Mouse (Mus musculus): ENCODE measurements around the gene Hoxc6. TPM values are rescaled to one million over a fixed set of nuclear protein-coding genes. Genes with fewer than 3 reads are reported as not detected.

The Hoxc6 gene
- total RNA-seq, 2 experiments from 2014 or later = not detected

Other genes with a start within 250 kb of the Hoxc6 start
- not detected in 2 replicates for gene Hoxc13, start 77.2 kb upstream of the Hoxc6 start, total RNA-seq (2015; ENCODE audit: low replicate concordance)
- not detected in 2 replicates for gene Hoxc13, start 77.2 kb upstream of the Hoxc6 start, total RNA-seq (2017; ENCODE audit: low replicate concordance)
- not detected in 2 replicates for gene Hoxc12, start 61.5 kb upstream of the Hoxc6 start, total RNA-seq (2015; ENCODE audit: low replicate concordance)
- gene Hoxc12, start 61.5 kb upstream of the Hoxc6 start, total RNA-seq (2017; ENCODE audit: low replicate concordance) = not detected in 2 replicates
- gene Hoxc11, start 43.8 kb upstream of the Hoxc6 start, total RNA-seq (2015; ENCODE audit: low replicate concordance) = not detected in 2 replicates
- not detected in 2 replicates for gene Hoxc11, start 43.8 kb upstream of the Hoxc6 start, total RNA-seq (2017; ENCODE audit: low replicate concordance)
- not detected in 2 replicates for gene Hoxc10, start 31.5 kb upstream of the Hoxc6 start, total RNA-seq (2015; ENCODE audit: low replicate concordance)
- gene Hoxc10, start 31.5 kb upstream of the Hoxc6 start, total RNA-seq (2017; ENCODE audit: low replicate concordance) = not detected in 2 replicates
- not detected in 2 replicates for gene Hoxc5, start 30.8 kb upstream of the Hoxc6 start, total RNA-seq (2015; ENCODE audit: low replicate concordance)
- not detected in 2 replicates for gene Hoxc5, start 30.8 kb upstream of the Hoxc6 start, total RNA-seq (2017; ENCODE audit: low replicate concordance)
- gene Hoxc9, start 21.8 kb upstream of the Hoxc6 start, total RNA-seq (2015; ENCODE audit: low replicate concordance) = not detected in 2 replicates
- gene Hoxc9, start 21.8 kb upstream of the Hoxc6 start, total RNA-seq (2017; ENCODE audit: low replicate concordance) = not detected in 2 replicates
- gene Hoxc8, start 7.7 kb upstream of the Hoxc6 start, total RNA-seq (2015; ENCODE audit: low replicate concordance) = not detected in 2 replicates
- gene Hoxc8, start 7.7 kb upstream of the Hoxc6 start, total RNA-seq (2017; ENCODE audit: low replicate concordance) = not detected in 2 replicates
- gene Hoxc4, start 20.7 kb downstream of the Hoxc6 start, total RNA-seq (2015; ENCODE audit: low replicate concordance) = not detected in 2 replicates
- not detected in 2 replicates for gene Hoxc4, start 20.7 kb downstream of the Hoxc6 start, total RNA-seq (2017; ENCODE audit: low replicate concordance)
- gene Smug1, start 168.8 kb downstream of the Hoxc6 start, total RNA-seq (2015; ENCODE audit: low replicate concordance) = 1.5 TPM in 1 of 2 replicates, not detected in the other
- gene Smug1, start 168.8 kb downstream of the Hoxc6 start, total RNA-seq (2017; ENCODE audit: low replicate concordance) = 0.70 and 1.0 TPM in 2 replicates
- gene Cbx5, start 241.6 kb downstream of the Hoxc6 start, total RNA-seq (2015; ENCODE audit: low replicate concordance) = 42.0 and 42.1 TPM in 2 replicates
- 49.5 and 57.4 TPM in 2 replicates for gene Cbx5, start 241.6 kb downstream of the Hoxc6 start, total RNA-seq (2017; ENCODE audit: low replicate concordance)
- gene Hnrnpa1, start 242.2 kb downstream of the Hoxc6 start, total RNA-seq (2015; ENCODE audit: low replicate concordance) = 130 and 135 TPM in 2 replicates
- 189 and 286 TPM in 2 replicates for gene Hnrnpa1, start 242.2 kb downstream of the Hoxc6 start, total RNA-seq (2017; ENCODE audit: low replicate concordance)